ENCODE assay signal across 17 mouse cellular contexts in genomic region chr17:84340574-84340973, GRCm38 (mm10).
"Had no signal": no experiment of that assay in that cellular context is flagged by ENCODE, and none has a peak within 500 bp of the region (broad histone marks: within the 10 kb centered on the region; RNA-seq: fewer than 3 reads in every experiment).

No protein-coding gene starts in this region.

- H3K27me3 ChIP-seq: liver, embryonic 15.5 days; lung, embryonic 15.5 days; megakaryocyte, embryonic 14.5 days; midbrain, embryonic 13.5 days; midbrain, embryonic 15.5 days; neural tube, embryonic 12.5 days had no signal

- H3K27ac ChIP-seq: liver, embryonic 15.5 days; lung, embryonic 15.5 days; macrophage; midbrain, embryonic 13.5 days; midbrain, embryonic 15.5 days; neural tube, embryonic 12.5 days had no signal

- H3K9me3 ChIP-seq: liver, embryonic 15.5 days; lung, embryonic 15.5 days; megakaryocyte, embryonic 14.5 days; midbrain, embryonic 13.5 days; midbrain, embryonic 15.5 days; neural tube, embryonic 12.5 days had no signal

- H3K4me3 ChIP-seq: liver, embryonic 15.5 days; lung, embryonic 15.5 days; megakaryocyte, embryonic 14.5 days; midbrain, embryonic 13.5 days; midbrain, embryonic 15.5 days; neural tube, embryonic 12.5 days had no signal

- DNase-seq: liver, postnatal 0 days; lung, adult 2 months; lung, postnatal 14 days; lung, postnatal 36 days; right cerebral cortex, postnatal 14 days; thymus, adult 18-20 months; thymus, postnatal 14 days; thymus, postnatal 36 days had no signal

- H3K9ac ChIP-seq: liver, embryonic 15.5 days; liver, postnatal 0 days; lung, embryonic 15.5 days; midbrain, embryonic 13.5 days; midbrain, embryonic 15.5 days; neural tube, embryonic 12.5 days had no signal

- ATAC-seq: liver, postnatal 0 days; lung, postnatal 0 days; midbrain, embryonic 13.5 days; midbrain, embryonic 15.5 days had no signal

- H3K4me2 ChIP-seq: liver, embryonic 15.5 days; lung, embryonic 15.5 days; midbrain, embryonic 11.5 days; midbrain, embryonic 13.5 days; midbrain, embryonic 15.5 days; neural tube, embryonic 12.5 days had no signal

- H3K4me1 ChIP-seq: liver, embryonic 15.5 days; midbrain, embryonic 15.5 days; neural tube, embryonic 12.5 days had no signal

- H3K36me3 ChIP-seq: midbrain, embryonic 15.5 days; neural tube, embryonic 12.5 days had no signal
